Mouse (Mus musculus) intestine, embryonic 14.5 days (tissue): ENCODE measurements at regions not wholly inside any gene's neighbourhood (a gene's known extent, or its start where the extent isn't known, plus 50 kb on each side); places are given as distances from the start of the nearest gene placed in this dataset.

Experiments used
- ATAC-seq: fragments of 200-750 bp; cut with Nextera tagmentation; replicated peaks from 2 replicates; pipeline ENCODE4 v1.8.0; 2017; ENCODE audit warnings: low read depth, moderate number of reproducible peaks, moderate TSS enrichment, moderate library complexity; ENCODE audit not compliant: low FRiP score, low TSS enrichment
- DNase-seq: peaks from one replicate; pipeline ENCODE4 v3.0.0-alpha.2; 2018; ENCODE audit warnings: low spot score
- H3K27ac ChIP-seq: fragments of 300-500 bp; sonication (generic); 2 replicates; pipeline ENCODE4 v1.5.1; 2014; ENCODE audit warnings: low read depth, mild to moderate bottlenecking, control low read depth
- H3K27me3 ChIP-seq: fragments of 300-500 bp; sonication (generic); replicated peaks from 2 replicates; pipeline ENCODE4 v1.6.1; 2014; ENCODE audit warnings: low read length, control low read depth; ENCODE audit not compliant: control insufficient read depth, insufficient read depth
- H3K36me3 ChIP-seq: fragments of 300-500 bp; sonication (generic); 2 replicates; pipeline ENCODE4 v1.6.1; 2014; ENCODE audit warnings: low read length, control low read depth; ENCODE audit not compliant: control insufficient read depth, insufficient read depth
- H3K4me1 ChIP-seq: fragments of 300-500 bp; sonication (generic); replicated peaks from 2 replicates; pipeline ENCODE4 v1.6.1; 2014; ENCODE audit warnings: low read length, control low read depth, mixed read lengths; ENCODE audit not compliant: control insufficient read depth, insufficient read depth
- H3K4me2 ChIP-seq: fragments of 300-500 bp; sonication (generic); 2 replicates; pipeline ENCODE4 v1.6.1; 2014; ENCODE audit warnings: low read length
- H3K4me3 ChIP-seq: fragments of 300-500 bp; sonication (generic); 2 replicates; pipeline ENCODE4 v1.5.1; 2014; ENCODE audit warnings: low read depth, low read length, control low read depth, mixed read lengths
- H3K9ac ChIP-seq: fragments of 300-500 bp; sonication (generic); 2 replicates; pipeline ENCODE4 v1.6.1; 2014; ENCODE audit warnings: mild to moderate bottlenecking, low read length
- H3K9me3 ChIP-seq: fragments of 300-500 bp; sonication (generic); 2 replicates; pipeline ENCODE4 v1.6.1; 2016; ENCODE audit warnings: low read length, control low read depth; ENCODE audit not compliant: control insufficient read depth
- WGBS: fragments of 180-500 bp; shearing (Covaris S2); extraction: QIAGEN DNeasy Blood & Tissue Kit; methylation state at CpG from one replicate; pipeline ENCODE4 v1.1.7; 2014; 5-methylcytosine and 5-hydroxymethylcytosine counted together

- H3K36me3 ChIP-seq = no peaks in the 10 kb centered on the region
- DNase-seq = no peak
- no peak overlapping the region for H3K4me3 ChIP-seq
- no peak for ATAC-seq
- no peak overlapping the region for H3K9ac ChIP-seq
- H3K9me3 ChIP-seq = no peaks in the 10 kb centered on the region
- no peak overlapping the region for H3K27ac ChIP-seq
- H3K4me2 ChIP-seq = no peak overlapping the region
- WGBS = 96% methylated on average over 9 of the region's 9 CpGs
- no peaks in the 10 kb centered on the region for H3K4me1 ChIP-seq
- H3K27me3 ChIP-seq = no peaks in the 10 kb centered on the region
Observed at GRCm38 (mm10) chr12:17481687-17482086, 62.9 kb upstream of the Odc1 start.

GRCm38 (mm10) chr12:17482196-17482595 is 62.4 kb upstream of the Odc1 start:
- H3K36me3 ChIP-seq = no peaks in the 10 kb centered on the region
- H3K9me3 ChIP-seq = no peaks in the 10 kb centered on the region
- ATAC-seq (no peak), DNase-seq (peak; percentile 31)
- H3K4me2 ChIP-seq = no peak overlapping the region
- H3K9ac ChIP-seq = no peak overlapping the region
- no peak overlapping the region for H3K4me3 ChIP-seq
- no peak overlapping the region for H3K27ac ChIP-seq
- WGBS = 94% methylated on average over 13 of the region's 13 CpGs
- no peaks in the 10 kb centered on the region for H3K4me1 ChIP-seq
- no peaks in the 10 kb centered on the region for H3K27me3 ChIP-seq

GRCm38 (mm10) chr12:17484448-17484847 is 60.1 kb upstream of the Odc1 start:
- Histone ChIP-seq H3K36me3 (no peaks in the 10 kb centered on the region), H3K4me3 (no peak overlapping the region), H3K9ac (no peak overlapping the region), H3K27me3 (no peaks in the 10 kb centered on the region), H3K4me1 (no peaks in the 10 kb centered on the region), H3K27ac (no peak overlapping the region), H3K9me3 (no peaks in the 10 kb centered on the region), H3K4me2 (no peak overlapping the region)
- peak; percentile 45 for DNase-seq
- ATAC-seq = no peak
- whole genome bisulfite sequencing = 54% methylated on average over 9 of the region's 9 CpGs

DNA sequence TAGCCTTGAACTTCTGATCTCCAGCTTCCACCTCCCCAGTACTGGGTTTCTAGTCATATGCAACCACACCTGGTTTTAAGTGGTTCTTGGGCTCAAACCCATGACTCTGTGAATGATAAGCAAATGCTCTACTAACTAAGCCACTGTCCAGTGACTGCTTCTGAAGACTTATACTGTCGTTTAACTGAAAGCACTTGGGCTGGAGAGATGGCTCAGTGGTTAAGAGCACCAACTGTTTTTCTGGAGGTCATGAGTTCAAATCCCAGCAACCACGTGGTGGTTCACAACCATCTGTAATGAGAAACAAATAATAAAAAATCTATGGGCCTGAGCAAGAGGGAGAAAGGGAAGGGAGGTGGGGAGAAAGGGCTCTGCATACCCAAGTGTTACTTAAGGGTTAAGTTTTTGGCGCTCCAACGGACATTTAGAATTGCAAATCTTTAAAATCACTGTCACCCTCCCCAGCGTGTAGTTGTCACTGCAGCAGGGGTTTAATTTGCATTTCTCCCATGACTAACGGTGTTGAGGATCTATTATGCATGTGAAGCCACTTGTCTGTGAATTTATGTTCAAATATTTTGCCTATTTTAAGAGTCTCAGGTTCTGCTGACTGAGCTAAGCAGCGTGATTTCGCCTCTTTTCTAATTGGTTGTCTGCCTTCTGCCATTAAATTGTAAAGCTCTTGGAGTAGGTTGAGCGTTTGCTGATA is 58.4 kb upstream of the Odc1 start:
- 42% methylated on average over 9 of the region's 9 CpGs for WGBS
- no peaks in the 10 kb centered on the region for H3K36me3 ChIP-seq
- no peak overlapping the region for H3K9ac ChIP-seq
- H3K27ac ChIP-seq = no peak overlapping the region
- ATAC-seq = no peak
- peak; percentile 24 for DNase-seq
- no peak overlapping the region for H3K4me2 ChIP-seq
- no peak overlapping the region for H3K4me3 ChIP-seq
- no peaks in the 10 kb centered on the region for H3K27me3 ChIP-seq
- H3K9me3 ChIP-seq = no peaks in the 10 kb centered on the region
- H3K4me1 ChIP-seq = no peaks in the 10 kb centered on the region

DNA sequence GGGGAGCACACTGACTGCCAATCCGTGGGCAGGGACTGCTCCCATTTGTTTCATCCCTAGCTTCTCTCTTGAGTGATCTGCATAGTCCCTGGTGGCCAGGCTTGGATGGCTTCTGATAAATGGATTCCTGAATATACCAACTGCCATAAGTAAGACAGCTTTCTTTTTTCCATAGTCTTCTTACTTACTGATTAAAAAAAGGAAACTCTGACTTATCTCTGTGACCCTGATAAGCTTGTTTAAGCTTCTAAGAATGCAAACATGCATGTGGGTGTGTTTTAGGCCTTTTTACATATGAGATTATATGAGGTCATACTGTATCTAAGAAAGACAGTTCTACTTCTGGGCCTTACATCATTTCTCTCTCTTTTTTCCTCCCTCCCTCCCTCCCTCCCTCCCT is 57.3 kb upstream of the Odc1 start:
- H3K36me3 ChIP-seq = no peaks in the 10 kb centered on the region
- DNase-seq = no peak
- no peak overlapping the region for H3K4me2 ChIP-seq
- no peaks in the 10 kb centered on the region for H3K9me3 ChIP-seq
- no peaks in the 10 kb centered on the region for H3K27me3 ChIP-seq
- ATAC-seq = no peak
- H3K4me3 ChIP-seq = no peak overlapping the region
- no peak overlapping the region for H3K9ac ChIP-seq
- H3K27ac ChIP-seq = no peak overlapping the region
- 23% methylated on average over 1 of the region's 1 CpGs for WGBS
- no peaks in the 10 kb centered on the region for H3K4me1 ChIP-seq

- Histone ChIP-seq H3K4me2 (no peak overlapping the region), H3K9ac (no peak overlapping the region), H3K36me3 (no peaks in the 10 kb centered on the region), H3K4me1 (no peaks in the 10 kb centered on the region; the same call in 1 of the 2 replicates), H3K9me3 (no peaks in the 10 kb centered on the region), H3K27me3 (no peaks in the 10 kb centered on the region), H3K4me3 (no peak overlapping the region), H3K27ac (no peak overlapping the region)
- no peak for DNase-seq
- ATAC-seq = no peak
- WGBS = 48% methylated on average over 1 of the region's 1 CpGs
Observed at GRCm38 (mm10) chr12:17488203-17488602, 56.4 kb upstream of the Odc1 start.

DNA sequence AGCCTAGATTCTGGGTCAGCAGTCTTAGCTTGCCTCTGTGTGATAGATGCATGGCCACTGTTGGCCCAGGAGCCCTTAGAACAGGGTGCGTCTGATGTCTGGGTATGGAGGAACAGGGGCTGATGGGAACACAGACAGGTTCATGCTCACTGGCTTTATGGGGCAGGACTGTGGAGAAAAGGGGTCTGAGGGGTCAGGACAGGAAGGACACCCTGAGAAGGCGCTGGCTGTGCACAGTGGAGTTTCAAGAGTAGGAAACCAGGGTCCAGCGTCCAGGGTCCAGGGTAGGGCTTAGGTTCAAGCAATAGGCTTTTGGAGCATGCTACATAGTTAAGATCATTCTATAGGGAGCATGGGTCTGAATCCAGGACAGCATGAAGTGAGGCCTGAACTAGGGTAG is 54.6 kb upstream of the Odc1 start:
- Histone ChIP-seq H3K27me3 (no peaks in the 10 kb centered on the region), H3K4me2 (no peak overlapping the region), H3K9ac (no peak overlapping the region), H3K36me3 (no peaks in the 10 kb centered on the region), H3K9me3 (no peaks in the 10 kb centered on the region), H3K4me3 (no peak overlapping the region), H3K4me1 (peaks cover 4% of the 10 kb centered on the region), H3K27ac (no peak overlapping the region)
- no peak for DNase-seq
- ATAC-seq = no peak
- 95% methylated on average over 3 of the region's 3 CpGs for whole genome bisulfite sequencing

DNA sequence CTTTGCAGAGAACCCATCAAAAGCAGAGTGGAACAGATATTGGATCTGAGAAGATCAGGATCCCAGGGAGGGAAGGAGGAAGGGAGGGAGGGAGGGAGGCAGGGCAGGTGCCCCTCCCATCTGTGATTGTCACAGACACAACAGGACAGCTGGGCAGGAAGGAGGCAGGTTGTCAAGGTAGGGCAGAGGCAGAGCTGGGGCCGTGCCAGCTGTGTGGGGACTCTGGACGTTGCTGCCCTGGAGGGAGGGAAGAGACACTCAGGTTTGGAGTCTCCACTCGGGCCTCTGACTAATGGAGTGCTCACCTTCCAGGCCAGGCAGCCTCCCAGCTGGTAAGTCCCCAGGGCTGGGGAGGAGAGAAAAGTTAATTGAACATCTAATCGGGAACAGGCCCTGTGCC is 52.0 kb upstream of the Odc1 start:
- H3K9me3 ChIP-seq = no peaks in the 10 kb centered on the region
- no peak for ATAC-seq

GRCm38 (mm10) chr12:17493053-17493452 is 51.5 kb upstream of the Odc1 start:
- 77% methylated on average over 7 of the region's 7 CpGs for WGBS
- H3K4me2 ChIP-seq = no peak overlapping the region

More for the DNA sequence above, 52.0 kb upstream of the Odc1 start:
- no peak overlapping the region for H3K27ac ChIP-seq
- H3K27me3 ChIP-seq = no peaks in the 10 kb centered on the region
- H3K4me2 ChIP-seq = no peak overlapping the region
- no peak overlapping the region for H3K4me3 ChIP-seq
- no peak for DNase-seq
- peaks cover 9% of the 10 kb centered on the region for H3K4me1 ChIP-seq
- no peaks in the 10 kb centered on the region for H3K36me3 ChIP-seq
- WGBS = 54% methylated on average over 4 of the region's 4 CpGs
- H3K9ac ChIP-seq = no peak overlapping the region

More at GRCm38 (mm10) chr12:17493053-17493452, 51.5 kb upstream of the Odc1 start:
- Histone ChIP-seq H3K9me3 (no peaks in the 10 kb centered on the region), H3K9ac (no peak overlapping the region), H3K4me3 (no peak overlapping the region), H3K27me3 (no peaks in the 10 kb centered on the region), H3K27ac (no peak overlapping the region), H3K4me1 (peaks cover 9% of the 10 kb centered on the region), H3K36me3 (no peaks in the 10 kb centered on the region)
- DNase-seq (no peak), ATAC-seq (no peak)
